Mouse (Mus musculus): Measurements from ENCODE around the gene 2310022B05Rik.
A peak's percentile ranks its signal among the peaks of the same experiment; 100 is the strongest.

Gene 2310022B05Rik

GRCm38 (mm10) chr8:124657961-124658360 is 5.2 kb downstream of the 2310022B05Rik start:
- no peak for DNase-seq

DNA sequence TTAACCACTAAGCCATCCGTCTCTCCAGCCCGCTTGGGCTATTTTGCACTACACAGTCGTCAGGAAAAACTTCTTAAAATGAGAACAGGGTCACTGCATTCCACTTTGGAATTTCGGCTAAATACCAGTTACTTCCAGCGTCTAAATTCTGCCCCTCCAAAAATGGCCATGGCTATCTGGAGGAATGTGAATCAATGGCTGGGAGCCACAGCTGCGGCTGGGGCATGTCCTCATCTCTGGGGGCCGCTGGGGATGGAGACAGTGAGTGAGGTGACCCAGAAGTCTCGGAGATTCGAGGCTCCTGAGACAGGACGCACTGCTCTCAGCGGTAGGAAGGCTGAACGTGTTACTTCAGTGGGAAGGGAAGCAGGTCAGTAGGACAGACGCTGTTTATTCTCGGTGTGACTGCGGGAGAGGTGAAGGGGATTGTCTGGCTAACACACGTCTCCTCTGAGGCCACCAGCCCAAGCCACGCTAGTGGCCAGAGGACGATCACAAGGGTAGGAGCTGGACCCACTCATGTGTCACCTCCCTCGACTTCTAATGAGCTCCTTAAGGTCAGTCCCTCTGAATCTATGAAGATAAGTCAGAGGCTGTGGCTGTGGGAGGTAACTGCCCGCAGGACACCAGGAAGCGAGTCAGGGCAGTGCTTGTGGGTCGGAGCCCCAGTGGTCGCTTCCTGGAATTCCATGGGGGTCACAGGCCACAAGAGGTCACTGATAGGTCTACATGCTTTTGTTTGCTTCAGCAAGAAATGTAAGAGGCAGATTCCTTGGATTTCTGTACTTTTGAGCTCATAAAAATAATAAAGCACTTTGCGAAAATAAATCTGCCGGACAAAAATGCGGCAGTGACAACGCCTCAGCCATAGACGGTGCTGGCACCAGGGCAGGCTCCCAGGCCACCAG is 9.3 kb downstream of the 2310022B05Rik start:
- no peak for DNase-seq

GRCm38 (mm10) chr8:124652546-124652945 is 10.6 kb downstream of the 2310022B05Rik start:
- DNase-seq = no peak

DNA sequence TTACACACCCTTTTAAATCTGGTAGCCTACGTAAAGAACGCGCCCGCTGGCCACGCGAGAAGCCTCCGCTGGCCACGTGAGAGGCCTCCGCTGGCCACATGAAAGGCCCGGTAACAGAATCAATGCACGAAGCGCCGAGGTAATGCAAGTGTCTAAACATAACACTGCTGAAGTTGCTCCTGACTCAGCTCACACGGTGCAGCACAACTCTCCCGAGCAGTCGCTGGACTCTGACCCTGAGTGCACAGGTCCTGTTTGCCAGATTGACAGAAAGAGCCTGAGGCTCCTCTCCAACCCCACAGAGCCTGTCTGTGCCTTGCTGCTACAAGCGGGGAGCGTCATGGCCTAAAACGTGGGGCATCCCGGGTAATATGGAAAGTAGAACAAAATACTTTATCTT is 11.4 kb downstream of the 2310022B05Rik start:
- DNase-seq = peak; percentile 80 to 83

DNA sequence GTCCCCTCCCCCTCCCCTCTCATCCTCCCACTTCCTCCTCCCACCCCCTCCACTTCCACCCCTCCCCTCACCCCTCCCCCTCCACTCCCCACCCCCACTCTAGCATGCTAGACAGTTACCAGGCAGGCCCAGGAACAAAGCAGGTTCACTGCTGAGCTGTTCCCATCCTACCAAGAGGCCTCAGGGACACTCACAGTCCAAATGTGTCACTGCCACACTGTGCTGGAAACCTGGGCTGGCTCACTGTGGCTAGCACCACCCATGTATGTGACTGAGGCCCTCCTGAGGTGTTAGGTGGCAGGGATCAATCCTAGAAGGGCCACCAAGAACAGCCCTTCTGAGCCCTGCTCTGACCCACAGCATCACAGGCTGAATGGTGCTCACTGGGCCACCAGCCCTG is 14.9 kb downstream of the 2310022B05Rik start:
- no peak for DNase-seq

GRCm38 (mm10) chr8:124643540-124644339 is 19.4 kb downstream of the 2310022B05Rik start:
- peak; percentile 38 to 43 for DNase-seq

DNA sequence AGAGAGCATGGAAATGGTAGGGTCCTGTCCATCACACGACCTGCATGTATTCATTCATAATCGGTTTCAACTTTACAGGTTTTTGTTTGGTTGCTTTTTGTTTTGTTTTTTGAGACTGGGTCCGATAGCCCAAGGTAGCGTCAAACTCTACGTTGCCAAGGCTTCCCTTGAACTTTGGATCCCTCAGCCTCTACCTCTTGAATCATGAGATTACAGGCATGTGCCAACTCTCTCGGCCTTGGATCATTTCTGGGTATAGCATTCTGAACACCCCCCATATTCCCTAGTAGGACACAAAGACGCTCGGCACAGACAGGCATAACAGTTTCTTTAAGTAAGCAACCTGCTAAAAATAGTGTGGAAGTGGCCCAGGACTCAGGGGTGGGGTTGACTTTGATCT is 21.6 kb downstream of the 2310022B05Rik start:
- DNase-seq = no peak

GRCm38 (mm10) chr8:124635247-124635502 is 28.0 kb downstream of the 2310022B05Rik start:
- no peak for DNase-seq

GRCm38 (mm10) chr8:124634411-124635246 is 28.5 kb downstream of the 2310022B05Rik start:
- peak in 1 of 2 experiments; percentile 40 for DNase-seq

GRCm38 (mm10) chr8:124633001-124633703 is 30.0 kb downstream of the 2310022B05Rik start:
- DNase-seq = peak; percentile 30 to 45

DNA sequence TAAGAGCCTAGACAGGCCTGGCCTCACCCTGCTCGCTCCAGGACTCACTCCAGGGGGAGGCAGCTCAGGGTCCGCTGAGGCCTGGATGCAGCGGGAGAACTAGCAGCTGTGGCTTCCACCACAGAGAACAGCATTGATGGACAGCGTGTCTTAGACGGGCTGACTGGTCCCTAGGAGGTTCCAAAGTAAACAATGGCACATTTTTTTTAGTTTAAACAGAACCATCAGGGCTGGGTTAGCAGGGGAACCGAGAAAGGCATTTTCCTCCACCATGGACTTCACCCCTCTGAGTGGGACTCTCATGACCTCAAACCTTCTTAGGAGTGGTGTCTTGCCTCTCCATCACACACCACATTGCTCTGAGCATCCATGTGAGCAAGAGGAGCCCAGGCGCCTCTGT is 31.2 kb downstream of the 2310022B05Rik start:
- no peak for DNase-seq

DNA sequence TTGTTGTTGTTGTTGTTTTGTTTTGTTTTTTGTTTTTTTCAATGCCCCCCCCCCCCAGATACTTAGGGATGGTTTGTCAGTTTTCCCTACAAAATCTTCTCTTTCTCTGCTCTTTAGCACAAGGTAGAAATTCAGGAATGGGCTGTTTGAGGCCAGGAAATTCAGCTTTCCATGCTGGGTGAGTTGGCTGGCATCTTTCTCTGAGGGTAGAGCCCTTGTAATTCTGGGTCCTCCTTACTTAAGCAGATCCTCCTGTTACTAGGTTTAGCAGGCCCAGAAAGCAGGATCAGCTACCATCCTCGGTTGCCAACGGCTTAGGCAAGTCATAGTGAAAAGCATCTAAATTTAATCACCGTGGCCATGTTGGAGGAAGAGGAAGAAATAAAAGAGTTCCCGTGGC is 32.3 kb downstream of the 2310022B05Rik start:
- no peak for DNase-seq

DNA sequence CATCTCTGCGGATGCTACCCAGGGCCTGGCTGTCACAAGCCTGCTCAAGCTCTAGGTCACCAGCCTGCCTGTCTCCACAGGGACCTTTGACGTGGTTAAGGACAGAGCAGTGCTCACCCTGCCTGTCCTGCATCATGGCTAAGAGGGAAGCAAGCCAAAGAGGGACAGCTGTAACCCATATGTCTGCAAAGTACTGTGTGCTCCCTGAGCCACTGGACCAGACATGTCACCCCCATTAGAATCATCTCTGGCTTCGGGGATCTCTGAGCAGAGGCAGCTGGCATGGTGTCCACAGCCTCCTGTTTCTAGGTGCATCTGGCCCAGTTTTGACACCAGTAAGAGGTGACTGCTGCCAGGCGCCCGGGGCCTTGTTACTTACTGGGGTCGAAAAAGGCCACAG is 32.7 kb downstream of the 2310022B05Rik start:
- no peak for DNase-seq

DNA sequence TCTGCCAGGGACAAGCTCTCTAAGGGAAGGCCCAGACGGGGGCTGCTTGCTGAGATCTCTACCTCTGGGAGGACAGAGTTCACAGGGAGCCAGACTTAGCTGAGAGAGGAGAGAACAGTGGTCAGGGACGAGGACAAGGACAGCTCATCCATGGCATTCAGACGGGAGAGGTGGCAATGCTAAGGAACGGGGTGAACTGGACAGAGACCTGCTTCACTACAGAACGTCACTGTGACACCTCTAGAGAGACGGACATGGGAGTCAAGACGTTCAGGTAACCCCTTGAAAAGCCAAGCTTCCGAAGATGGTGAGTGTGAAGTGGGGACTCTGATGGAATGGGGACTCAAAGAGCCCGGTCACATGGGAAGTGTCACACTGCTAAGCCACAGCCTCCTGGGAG is 36.9 kb downstream of the 2310022B05Rik start:
- DNase-seq = no peak

GRCm38 (mm10) chr8:124621255-124621654 is 41.9 kb downstream of the 2310022B05Rik start:
- no peak for DNase-seq

DNA sequence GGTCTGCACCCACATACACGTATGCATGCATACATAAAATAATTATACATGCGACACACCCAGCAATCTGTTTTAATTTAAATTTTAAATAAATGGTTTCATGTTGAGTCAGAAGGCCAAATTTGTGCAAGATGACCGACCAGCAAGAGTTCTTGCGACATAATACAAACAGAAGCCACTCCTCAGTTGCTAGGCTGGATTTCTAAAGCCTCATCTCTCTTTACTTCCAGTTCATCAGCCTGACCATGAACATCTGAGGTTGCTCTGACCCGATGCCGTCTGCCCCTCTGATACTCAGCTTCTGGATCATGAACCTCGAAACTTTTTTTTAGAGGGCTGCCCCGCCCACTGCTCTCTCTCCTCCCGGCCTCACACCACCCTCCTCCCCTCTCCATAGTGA is 44.9 kb downstream of the 2310022B05Rik start:
- DNase-seq = no peak

GRCm38 (mm10) chr8:124617266-124617869 is 45.8 kb downstream of the 2310022B05Rik start:
- DNase-seq = peak; percentile 54 to 75

DNA sequence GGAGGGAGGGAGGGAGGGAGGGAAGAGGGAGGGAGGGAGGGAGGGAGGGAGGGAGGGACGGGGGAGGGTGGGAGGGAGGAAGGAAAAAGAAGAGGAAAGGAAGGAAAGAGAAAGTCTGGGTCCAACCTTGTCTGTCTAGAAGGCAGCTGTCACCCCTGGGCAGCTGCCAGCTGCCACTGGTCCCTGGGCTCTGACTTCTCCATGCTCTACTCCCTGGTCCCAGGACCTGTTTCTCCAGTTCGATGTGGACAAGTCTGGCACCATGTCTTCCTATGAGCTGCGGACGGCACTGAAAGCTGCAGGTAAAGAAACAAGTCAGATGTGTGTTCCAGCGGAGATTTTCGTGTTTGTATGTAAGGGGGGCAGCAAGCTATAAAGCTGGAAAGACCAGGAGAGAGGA is 48.8 kb downstream of the 2310022B05Rik start:
- no peak for DNase-seq

- DNase-seq = no peak
These were observed 54.2 kb downstream of the 2310022B05Rik start for GRCm38 (mm10) chr8:124608972-124609353.

DNA sequence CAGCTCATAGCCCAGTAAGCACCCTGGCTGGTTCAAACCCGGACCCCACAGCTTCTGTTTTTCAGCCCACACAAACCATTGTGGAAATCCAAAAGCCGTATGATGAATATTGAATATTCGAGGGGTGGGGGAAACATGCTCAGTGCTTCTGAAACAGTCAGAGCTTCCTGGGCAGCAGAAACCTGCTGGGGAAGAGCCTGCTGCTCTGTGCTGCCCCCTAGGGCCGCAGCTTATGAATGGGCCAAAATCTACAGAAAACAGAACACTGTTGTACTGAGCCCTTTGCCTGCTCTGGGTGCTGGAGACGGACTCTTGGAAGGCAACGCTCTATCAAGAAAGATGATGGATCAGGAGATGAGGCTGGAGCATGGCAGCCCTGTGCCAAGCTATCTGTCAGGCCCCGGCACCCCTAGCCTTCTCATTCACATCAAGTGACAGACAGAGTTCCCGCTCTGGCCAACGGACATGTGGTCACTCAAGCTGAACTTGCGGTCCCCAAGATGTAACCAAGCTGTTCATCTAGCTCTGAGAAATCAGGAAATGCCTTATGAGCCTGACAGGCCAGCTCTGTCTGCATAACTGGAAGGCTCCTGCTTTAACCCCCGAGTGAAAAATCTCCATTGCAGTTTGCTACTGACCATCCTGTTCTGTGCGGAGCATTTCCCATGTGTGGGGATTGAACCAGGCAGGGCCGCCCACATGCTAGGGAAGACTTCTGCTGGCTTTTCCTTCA is 54.8 kb downstream of the 2310022B05Rik start:
- DNase-seq = peak in 1 of 2 experiments; percentile 20

DNA sequence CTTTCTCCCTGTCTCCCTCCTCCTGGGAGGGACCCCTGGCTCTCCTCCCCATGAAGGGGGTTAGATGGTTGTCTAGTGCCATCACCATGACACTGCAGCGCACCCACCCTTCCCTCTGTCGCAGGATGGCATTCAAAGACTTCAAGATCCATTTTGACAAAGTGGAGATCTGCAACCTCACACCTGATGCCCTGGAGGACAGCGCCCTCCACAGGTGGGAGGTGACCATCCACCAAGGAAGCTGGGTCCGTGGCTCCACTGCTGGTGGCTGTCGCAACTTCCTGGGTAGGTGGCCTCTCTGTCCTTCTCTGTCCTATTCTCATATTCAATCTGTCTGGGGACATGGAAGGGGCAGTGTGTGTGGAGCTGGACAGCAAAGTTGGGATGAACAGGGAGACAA is 59.1 kb downstream of the 2310022B05Rik start:
- DNase-seq = no peak
